Mouse (Mus musculus) spleen, adult 18-20 months (tissue): Measurements from ENCODE around the gene Slco2b1.

Experiments used
- DNase-seq, 2 experiments: peaks; one replicate each; pipeline ENCODE4 v3.0.0; 2022; ENCODE audit warnings: mixed read lengths in 2 of 2

Gene Slco2b1

GRCm38 (mm10) chr7:99644701-99645100 is 66.4 kb downstream of the Slco2b1 start:
- DNase-seq, result no peak

DNA sequence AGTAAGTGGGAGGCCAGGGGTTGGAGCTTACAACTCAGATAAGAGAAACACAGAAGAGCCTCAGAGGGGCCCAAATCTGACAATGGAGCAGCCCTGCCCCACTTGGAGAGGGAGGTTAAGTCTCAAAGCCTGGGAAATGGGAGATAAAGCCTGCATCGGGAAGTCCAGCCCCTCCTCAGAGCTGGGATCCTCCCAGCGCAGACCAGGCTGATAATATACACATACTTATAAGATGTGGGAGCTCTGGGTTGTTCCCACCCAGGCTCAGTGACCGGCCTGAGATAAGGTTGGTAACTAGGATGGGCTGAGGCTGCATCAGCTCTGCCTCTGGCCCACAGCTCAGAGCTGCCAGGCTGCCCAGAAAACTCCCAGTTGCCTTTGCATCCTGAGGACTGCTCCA is 69.1 kb downstream of the Slco2b1 start:
- no peak for DNase-seq

DNA sequence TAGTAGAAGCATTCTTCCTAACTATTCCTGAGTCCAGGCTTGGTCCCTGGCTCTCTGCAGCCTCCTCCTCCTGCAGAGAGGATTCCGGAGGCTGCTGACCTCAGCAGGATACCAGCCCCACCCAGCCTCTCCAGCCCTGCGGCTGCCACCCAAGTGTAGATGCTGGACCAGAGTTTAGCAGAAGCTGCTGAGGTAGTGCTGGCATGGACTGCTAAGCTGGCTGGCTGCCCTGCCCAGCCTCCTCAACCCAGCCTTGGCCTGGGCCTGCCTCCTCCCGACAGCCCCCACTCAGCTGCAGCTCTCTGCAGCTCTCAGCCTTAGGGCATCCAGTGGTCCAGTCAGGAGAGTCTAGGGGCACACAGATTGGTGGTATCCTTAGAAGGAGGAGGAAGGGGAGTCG is 69.9 kb downstream of the Slco2b1 start:
- DNase-seq, result no peak

DNA sequence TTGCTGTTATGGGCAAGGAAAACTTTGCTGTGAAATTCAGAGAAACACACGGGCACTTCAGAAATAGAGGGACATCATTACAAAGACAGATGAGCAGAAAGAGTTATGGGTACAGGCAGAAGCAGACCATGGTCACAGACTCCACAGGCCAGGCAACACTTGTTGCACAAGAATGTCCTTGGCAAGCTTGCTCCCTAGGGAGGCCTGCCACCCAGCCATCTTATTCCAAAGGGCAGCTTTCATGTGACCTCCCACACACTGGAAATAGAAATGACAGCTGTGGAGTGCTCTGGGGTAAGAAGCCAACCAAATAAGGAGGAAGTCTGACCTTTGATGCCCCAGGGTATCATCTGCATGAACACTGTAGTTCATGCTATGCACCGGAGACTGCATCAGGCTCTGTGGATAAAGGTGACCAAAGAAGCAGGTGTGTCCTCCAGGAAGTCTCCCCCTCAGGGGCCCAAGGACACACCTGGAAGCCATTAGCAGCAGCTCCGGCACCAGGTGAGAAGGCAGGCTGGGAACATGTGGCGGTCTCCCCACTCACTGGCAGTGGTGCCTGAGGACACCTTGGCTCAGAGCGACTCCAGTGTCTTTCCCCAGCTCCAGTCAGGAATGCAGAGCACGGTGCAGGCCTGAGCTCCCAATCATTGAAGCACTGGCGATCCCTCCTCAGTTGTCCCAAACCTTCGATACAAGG is 77.0 kb downstream of the Slco2b1 start:
- no peak for DNase-seq

- no peak for DNase-seq
These were observed 78.9 kb downstream of the Slco2b1 start for GRCm38 (mm10) chr7:99632286-99632685.

DNA sequence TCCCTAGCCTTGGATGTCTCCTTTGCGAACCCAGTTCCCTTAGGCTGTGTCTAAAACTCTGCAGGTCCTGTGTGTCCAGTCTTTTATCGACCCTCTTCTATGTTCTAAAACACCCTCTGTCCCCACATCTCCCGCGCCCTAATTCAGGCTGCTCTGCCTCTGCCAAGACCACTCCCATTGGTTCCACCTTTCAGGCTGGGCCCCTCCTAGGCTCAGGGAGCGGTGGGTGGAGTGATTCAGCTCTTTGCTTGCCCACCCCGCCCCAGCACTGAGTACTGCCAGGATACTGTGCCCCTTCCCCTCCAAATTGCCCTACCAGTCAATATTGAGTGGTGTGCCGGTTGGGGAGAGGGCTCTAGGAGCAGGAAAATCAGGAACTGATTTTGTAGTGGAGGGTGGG is 83.8 kb downstream of the Slco2b1 start:
- no peak for DNase-seq

GRCm38 (mm10) chr7:99626376-99627270 is 84.5 kb downstream of the Slco2b1 start, which contains the start of gene Tpbgl:
Tpbgl (minus strand) TSS chr7:99627103.
- peak; percentile 39 to 41 for DNase-seq

- peak; percentile 63 to 75 for DNase-seq
These were observed 85.3 kb downstream of the Slco2b1 start for GRCm38 (mm10) chr7:99625722-99626375.

- peak in 1 of 2 experiments; percentile 31 for DNase-seq
These were observed 92.3 kb downstream of the Slco2b1 start for GRCm38 (mm10) chr7:99618860-99619259.

DNA sequence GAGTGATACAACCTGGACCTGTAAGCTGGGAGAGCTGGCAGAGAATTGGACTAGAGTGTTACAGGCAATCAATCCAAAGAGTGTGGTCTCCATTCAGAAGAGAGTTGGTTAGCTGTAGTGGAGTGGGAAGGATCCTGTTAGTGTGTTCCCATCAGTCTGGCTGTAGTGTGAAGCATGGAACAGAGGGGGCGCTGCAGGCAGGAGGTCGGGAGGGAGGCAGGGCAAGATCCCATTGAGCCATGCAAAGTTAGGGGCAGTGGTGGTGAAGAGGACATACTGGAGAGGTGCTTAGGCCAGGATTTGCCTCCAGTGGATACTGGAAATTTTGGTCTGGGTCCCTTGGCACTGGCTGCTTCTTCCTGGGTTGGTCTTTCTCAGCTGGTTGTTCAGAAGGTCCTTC is 92.9 kb downstream of the Slco2b1 start:
- DNase-seq, result no peak
